In genomic region chr9:37613182-37613910, GRCm38 (mm10) we compare ENCODE assay signal across 7 mouse cellular contexts. TPM values are rescaled to one million over a fixed set of nuclear protein-coding genes. Genes with fewer than 3 reads are reported as not detected.
DNase-seq lines count a peak whose midpoint lies in the region; ATAC-seq lines count a peak whose summit lies in the region.

Spa17 (minus strand) TSS chr9:37613722.

- H3K9ac ChIP-seq in intestine, embryonic 16.5 days (ENCODE audit: low read depth, low read length) = peak within 1 kb of the TSS; percentile 76
- H3K9ac ChIP-seq in midbrain, embryonic 11.5 days (ENCODE audit: low read length) = peak within 1 kb of the TSS; percentile 72

- H3K27me3 ChIP-seq in intestine, embryonic 16.5 days (replicated peaks; ENCODE audit: control insufficient read depth, insufficient read depth, low read length) = no peaks in the 10 kb centered on the region
- H3K27me3 ChIP-seq in midbrain, embryonic 11.5 days (ENCODE audit: control insufficient read depth, insufficient read depth, low read length) = no peaks in the 10 kb centered on the region; the same call in none of the 2 replicates

- H3K36me3 ChIP-seq in intestine, embryonic 16.5 days (ENCODE audit: control insufficient read depth, insufficient read depth, low read length) = no peaks in the 10 kb centered on the region
- no peaks in the 10 kb centered on the region for H3K36me3 ChIP-seq in midbrain, embryonic 11.5 days (ENCODE audit: control insufficient read depth, insufficient read depth, low read length)

- peak within 1 kb of the TSS; percentile 63 for H3K4me2 ChIP-seq in intestine, embryonic 16.5 days (ENCODE audit: low read depth, low read length)
- H3K4me2 ChIP-seq in midbrain, embryonic 11.5 days = peak within 1 kb of the TSS; percentile 54

- under 1% methylated on average over 45 of the region's 45 CpGs for WGBS in intestine, embryonic 16.5 days
- WGBS in midbrain, embryonic 11.5 days = under 1% methylated on average over 45 of the region's 45 CpGs

- DNase-seq in adrenal gland, adult 8-10 months = peak; percentile 85
- peak; percentile 94 for DNase-seq in embryo, embryonic 9.5 days (ENCODE audit: extremely low spot score)
- peak; percentile 75 to 85 for DNase-seq in gastrocnemius, postnatal 4 days (ENCODE audit: low spot score in 2 of 2)
- peak; percentile 83 to 85 for DNase-seq in left cerebral cortex, postnatal 36 days (ENCODE audit: low spot score in 2 of 2)
- peak; percentile 98 for DNase-seq in midbrain, embryonic 11.5 days (ENCODE audit: low spot score, missing footprints)
- peak; percentile 89 for DNase-seq in skeletal muscle tissue, adult 2 months (ENCODE audit: low read depth, low spot score)

- H3K4me1 ChIP-seq in intestine, embryonic 16.5 days (ENCODE audit: control insufficient read depth, insufficient read depth, low read length) = peaks cover 4% of the 10 kb centered on the region; the same call in 1 of the 2 replicates
- H3K4me1 ChIP-seq in midbrain, embryonic 11.5 days (ENCODE audit: control insufficient read depth, insufficient read depth, low read length) = peaks cover 5% of the 10 kb centered on the region; the same call in 1 of the 2 replicates

- H3K27ac ChIP-seq in intestine, embryonic 16.5 days (ENCODE audit: low read length) = peak within 1 kb of the TSS; percentile 66
- H3K27ac ChIP-seq in midbrain, embryonic 11.5 days (ENCODE audit: low read depth, low read length) = peak within 1 kb of the TSS; percentile 59

- ATAC-seq in intestine, embryonic 16.5 days = peak; percentile 96
- peak; percentile 96 for ATAC-seq in midbrain, embryonic 11.5 days (ENCODE audit: low FRiP score)

- intact Hi-C loops in left cerebral cortex, postnatal 36 days (cut with DNase I) = loop anchor here (5.0 kb wide), 1 partner anchor 36 kb away; no protein-coding TSS in a partner anchor

- H3K4me3 ChIP-seq in intestine, embryonic 16.5 days (ENCODE audit: low read length) = peak within 1 kb of the TSS; percentile 67
- H3K4me3 ChIP-seq in midbrain, embryonic 11.5 days (ENCODE audit: low read depth, low read length) = peak within 1 kb of the TSS; percentile 59

- no peaks in the 10 kb centered on the region for H3K9me3 ChIP-seq in intestine, embryonic 16.5 days (ENCODE audit: control insufficient read depth, low read length)
- no peaks in the 10 kb centered on the region for H3K9me3 ChIP-seq in midbrain, embryonic 11.5 days (ENCODE audit: control insufficient read depth, low read length)

RNA-seq across cellular contexts. Expression of gene Spa17, which starts in this region (rescaled TPM):
- 1 to 10 TPM in 3 of 4 experiments, under 1 TPM in 1; 0.99 to 5.1 (median 3.2) TPM for total RNA-seq in adrenal gland, adult 8-10 months (2022)
- 1 to 10 TPM; 1.4 TPM for total RNA-seq in gastrocnemius, postnatal 4 days (2021)
- polyA plus RNA-seq in intestine, embryonic 16.5 days (2015; fragmentation: Nextera tagmentation; extraction: Ambion mirVana) = 3.0 and 3.4 TPM in 2 replicates
- total RNA-seq in left cerebral cortex, postnatal 36 days (2021) = 1 to 10 TPM; 1.8 to 2.9 TPM
- polyA plus RNA-seq in midbrain, embryonic 11.5 days (2014; fragmentation: Nextera tagmentation; extraction: Ambion mirVana) = 13.6 and 14.6 TPM in 2 replicates

Comparison
In these comparisons a context has a peak if more than half of its experiments do, and no peak if none do; other contexts are left out.
1. Peak in every context shown above with its lines: DNase-seq, ATAC-seq, H3K4me3 ChIP-seq and H3K27ac ChIP-seq.